Mouse (Mus musculus) testis, adult 2 months (tissue): ENCODE data around the gene Prkg2. TPM values are rescaled to one million over a fixed set of nuclear protein-coding genes. Genes with fewer than 3 reads are reported as not detected.

Source experiments
- H3K27ac ChIP-seq: fragments of 200-500 bp; 2 replicates; pipeline ENCODE4 v1.5.1; 2012; ENCODE audit warnings: low read depth, low read length; ENCODE audit not compliant: control insufficient read depth, insufficient read depth
- H3K27me3 ChIP-seq: fragments of 200-500 bp; 2 replicates; pipeline ENCODE4 v1.6.1; 2012; ENCODE audit warnings: mild to moderate bottlenecking, low read length, moderate library complexity; ENCODE audit not compliant: control insufficient read depth, insufficient read depth
- H3K36me3 ChIP-seq: fragments of 200-500 bp; 2 replicates; pipeline ENCODE4 v1.6.1; 2012; ENCODE audit warnings: mild to moderate bottlenecking, low read length; ENCODE audit not compliant: control insufficient read depth, insufficient read depth
- H3K4me1 ChIP-seq: fragments of 200-500 bp; 2 replicates; pipeline ENCODE4 v1.6.1; 2012; ENCODE audit warnings: low read length; ENCODE audit not compliant: control insufficient read depth, insufficient read depth
- H3K4me3 ChIP-seq: fragments of 200-500 bp; 2 replicates; pipeline ENCODE4 v1.5.1; 2012; ENCODE audit warnings: low read depth, mild to moderate bottlenecking, low read length, moderate library complexity, mixed read lengths; ENCODE audit not compliant: control insufficient read depth
- CTCF ChIP-seq: fragments of 200-500 bp; IDR thresholded peaks from 2 replicates; pipeline ENCODE4 v1.5.1; 2012; ENCODE audit warnings: low read depth, mild to moderate bottlenecking, inconsistent platforms, low read length, moderate library complexity; ENCODE audit not compliant: control insufficient read depth, insufficient read depth, insufficient replicate concordance
- POLR2A ChIP-seq: fragments of 200-500 bp; IDR thresholded peaks from 2 replicates; pipeline ENCODE4 v1.6.1; 2012; ENCODE audit warnings: low read depth, mild to moderate bottlenecking, inconsistent platforms, low read length, moderate library complexity; ENCODE audit not compliant: control insufficient read depth
- polyA plus RNA-seq: library from polyadenylated mRNA; depleted of rRNA; stranded (reverse); fragments of >200 nt; gene quantifications from 2 replicates; pipeline ENCODE4 v1.2.3, GENCODE M21; 2012

Gene Prkg2
- polyA plus RNA-seq, 1 experiment: not detected

GRCm38 (mm10) chr5:98975877-98976672, 61.1 kb downstream of the Prkg2 start:
- Histone ChIP-seq H3K4me1 (peaks cover 5% of the 10 kb centered on the region), H3K27ac (no peak overlapping the region), H3K27me3 (no peaks in the 10 kb centered on the region), H3K36me3 (no peaks in the 10 kb centered on the region), H3K4me3 (no peak overlapping the region)
- no peak for TF ChIP-seq POLR2A
- TF ChIP-seq CTCF: no peak

GRCm38 (mm10) chr5:98966679-98967078, 70.5 kb downstream of the Prkg2 start:
- Histone ChIP-seq H3K4me3 (no peak overlapping the region), H3K27ac (no peak overlapping the region), H3K36me3 (no peaks in the 10 kb centered on the region), H3K4me1 (no peaks in the 10 kb centered on the region), H3K27me3 (no peaks in the 10 kb centered on the region)
- TF ChIP-seq POLR2A (no peak), CTCF (no peak)

- no peaks in the 10 kb centered on the region for H3K36me3 ChIP-seq
- H3K27me3 ChIP-seq: no peaks in the 10 kb centered on the region
- H3K27ac ChIP-seq: no peak overlapping the region
- no peak overlapping the region for H3K4me3 ChIP-seq
- H3K4me1 ChIP-seq: no peaks in the 10 kb centered on the region
- TF ChIP-seq POLR2A (no peak), CTCF (no peak)
Measured at GRCm38 (mm10) chr5:98965139-98965538, 72.0 kb downstream of the Prkg2 start.

- Histone ChIP-seq H3K4me1 (no peaks in the 10 kb centered on the region), H3K27ac (no peak overlapping the region), H3K4me3 (no peak overlapping the region), H3K36me3 (no peaks in the 10 kb centered on the region), H3K27me3 (no peaks in the 10 kb centered on the region)
- TF ChIP-seq POLR2A (no peak), CTCF (no peak)
Measured at GRCm38 (mm10) chr5:98964367-98964766, 72.8 kb downstream of the Prkg2 start.

GRCm38 (mm10) chr5:98962472-98962871, 74.7 kb downstream of the Prkg2 start:
- Histone ChIP-seq H3K36me3 (no peaks in the 10 kb centered on the region), H3K27me3 (no peaks in the 10 kb centered on the region), H3K4me3 (no peak overlapping the region), H3K4me1 (no peaks in the 10 kb centered on the region), H3K27ac (no peak overlapping the region)
- TF ChIP-seq CTCF (no peak), POLR2A (no peak)

- Histone ChIP-seq H3K4me3 (no peak overlapping the region), H3K36me3 (no peaks in the 10 kb centered on the region), H3K27ac (no peak overlapping the region), H3K27me3 (no peaks in the 10 kb centered on the region), H3K4me1 (no peaks in the 10 kb centered on the region)
- TF ChIP-seq POLR2A (no peak), CTCF (no peak)
Measured at GRCm38 (mm10) chr5:98955576-98955975, 81.6 kb downstream of the Prkg2 start.

- no peak overlapping the region for H3K27ac ChIP-seq
- no peaks in the 10 kb centered on the region for H3K27me3 ChIP-seq
- H3K4me3 ChIP-seq: no peak overlapping the region
- no peaks in the 10 kb centered on the region for H3K4me1 ChIP-seq
- H3K36me3 ChIP-seq: no peaks in the 10 kb centered on the region
- no peak for TF ChIP-seq POLR2A
- TF ChIP-seq CTCF: no peak
Measured at GRCm38 (mm10) chr5:98953386-98953785, 83.8 kb downstream of the Prkg2 start.
